In genomic region chr3:31790342-31790970, GRCm38 (mm10) we compare ENCODE assay signal across 10 mouse cellular contexts.
DNase-seq lines count a peak whose midpoint lies in the region; ATAC-seq and TF ChIP-seq lines count a peak whose summit lies in the region.
"Had no signal": no experiment of that assay in that cellular context is flagged by ENCODE, and none has a peak within 500 bp of the region (broad histone marks: within the 10 kb centered on the region; RNA-seq: fewer than 3 reads in every experiment).

No protein-coding gene starts in this region.

- TF ChIP-seq CTCF in gastrocnemius, adult 2 months (IDR thresholded peaks at IDR 0.05), result peak; percentile 58
- peak in 2 of 3 experiments; percentile 29 to 61; a peak in 3 of 6 replicates for TF ChIP-seq CTCF in MEL (IDR thresholded peaks at IDR 0.05 in 2 of 3, conservative IDR thresholded peaks at IDR 0.05 in 1 of 3; ENCODE audit: control insufficient read depth in 1 of 3, insufficient read depth in 1 of 3, low read depth in 2 of 3, low read length in 3 of 3, poor library complexity in 1 of 3, severe bottlenecking in 1 of 3)

- peak; percentile 70 for TF ChIP-seq RAD21 in MEL (IDR thresholded peaks at IDR 0.05; ENCODE audit: low read depth, low read length)

- H3K79me2 ChIP-seq in MEL (ENCODE audit: control insufficient read depth, insufficient read depth, low read length, poor library complexity), result no peaks in the 10 kb centered on the region

- intact Hi-C loops in gastrocnemius, adult 2 months (cut with DNase I), result loop anchor here (10.0 kb wide), 1 partner anchor 524 kb away; no protein-coding TSS in a partner anchor
- intact Hi-C loops in left cerebral cortex, postnatal 25 days (cut with DNase I), result loop anchor here (1.0 to 5.0 kb wide), 2 partner anchors 398 to 717 kb away; no protein-coding TSS in a partner anchor

- no peaks in the 10 kb centered on the region; a peak in 1 of 4 replicates for H3K27me3 ChIP-seq in MEL (ENCODE audit: control insufficient read depth in 1 of 2, insufficient read depth in 2 of 2, low read length in 2 of 2)
- no peaks in the 10 kb centered on the region for H3K27me3 ChIP-seq in hindbrain, embryonic 14.5 days (ENCODE audit: control insufficient read depth, insufficient read depth, low read length)
- no peaks in the 10 kb centered on the region for H3K27me3 ChIP-seq in neural tube, embryonic 13.5 days
- H3K27me3 ChIP-seq: heart, embryonic 15.5 days had no signal

- peak; percentile 82 for ATAC-seq in hindbrain, embryonic 14.5 days (ENCODE audit: low FRiP score)
- peak; percentile 87 for ATAC-seq in neural tube, embryonic 13.5 days (ENCODE audit: low read depth)
- no peak for ATAC-seq in inflammation-experienced regulatory T-cells, adult 6 months

- H3K4me2 ChIP-seq in hindbrain, embryonic 14.5 days (replicated peaks), result no peak overlapping the region
- no peak overlapping the region for H3K4me2 ChIP-seq in neural tube, embryonic 13.5 days
- H3K4me2 ChIP-seq: heart, embryonic 15.5 days had no signal

- DNase-seq in gastrocnemius, adult 2 months, result no peak
- DNase-seq in gastrocnemius, postnatal 4 days (ENCODE audit: low spot score in 2 of 2), result no peak
- peak; percentile 40 for DNase-seq in MEL (ENCODE audit: low read depth, low spot score)
- DNase-seq in embryo, embryonic 10 days (ENCODE audit: low spot score), result peak; percentile 64
- DNase-seq in hindbrain, embryonic 14.5 days (ENCODE audit: low spot score), result peak; percentile 90
- DNase-seq in left cerebral cortex, postnatal 25 days (ENCODE audit: low spot score in 2 of 2), result peak; percentile 42 to 72

- H3K4me1 ChIP-seq in MEL (ENCODE audit: control insufficient read depth in 1 of 2, insufficient read depth in 2 of 2, low read length in 2 of 2), result no peaks in the 10 kb centered on the region
- H3K4me1 ChIP-seq in hindbrain, embryonic 14.5 days (replicated peaks; ENCODE audit: control insufficient read depth, insufficient read depth, low read length), result no peaks in the 10 kb centered on the region
- no peaks in the 10 kb centered on the region for H3K4me1 ChIP-seq in neural tube, embryonic 13.5 days (replicated peaks)
- H3K4me1 ChIP-seq: heart, embryonic 15.5 days had no signal

- H3K4me3 ChIP-seq in gastrocnemius, adult 2 months, result no peak overlapping the region
- no peak overlapping the region for H3K4me3 ChIP-seq in MEL (ENCODE audit: control insufficient read depth in 1 of 2, insufficient read depth in 1 of 2, low read depth in 2 of 2, low read length in 2 of 2)
- H3K4me3 ChIP-seq in hindbrain, embryonic 14.5 days (replicated peaks; ENCODE audit: low read length), result no peak overlapping the region
- H3K4me3 ChIP-seq in neural tube, embryonic 13.5 days, result no peak overlapping the region
- H3K4me3 ChIP-seq: heart, embryonic 15.5 days had no signal

- no peaks in the 10 kb centered on the region for H3K9me3 ChIP-seq in MEL (replicated peaks; ENCODE audit: insufficient read depth, low read length)
- H3K9me3 ChIP-seq in hindbrain, embryonic 14.5 days (ENCODE audit: control insufficient read depth, low read length), result no peaks in the 10 kb centered on the region
- H3K9me3 ChIP-seq in neural tube, embryonic 13.5 days, result no peaks in the 10 kb centered on the region
- H3K9me3 ChIP-seq: G1E; heart, embryonic 15.5 days had no signal

- H3K27ac ChIP-seq in gastrocnemius, adult 2 months, result no peak overlapping the region
- H3K27ac ChIP-seq in MEL (ENCODE audit: control insufficient read depth, low read depth, low read length), result no peak overlapping the region
- no peak overlapping the region for H3K27ac ChIP-seq in hindbrain, embryonic 14.5 days
- no peak overlapping the region for H3K27ac ChIP-seq in neural tube, embryonic 13.5 days (replicated peaks)
- H3K27ac ChIP-seq: heart, embryonic 15.5 days had no signal

- no peak for TF ChIP-seq POLR2A in MEL (IDR thresholded peaks at IDR 0.05; ENCODE audit: control insufficient read depth in 1 of 2, insufficient read depth in 1 of 2, low read depth in 1 of 2, low read length in 2 of 2, poor library complexity in 1 of 2)

- no peak for TF ChIP-seq EP300 in MEL (IDR thresholded peaks at IDR 0.05; ENCODE audit: low read depth in 1 of 2, low read length in 2 of 2)

- 24% methylated on average over 4 of the region's 4 CpGs for WGBS in hindbrain, embryonic 14.5 days
- 46% methylated on average over 4 of the region's 4 CpGs for WGBS in neural tube, embryonic 13.5 days

- H3K9ac ChIP-seq in MEL (ENCODE audit: control insufficient read depth, low read depth, low read length, poor library complexity, severe bottlenecking), result no peak overlapping the region
- H3K9ac ChIP-seq in hindbrain, embryonic 14.5 days, result no peak overlapping the region
- H3K9ac ChIP-seq in neural tube, embryonic 13.5 days, result no peak overlapping the region
- H3K9ac ChIP-seq: heart, embryonic 15.5 days had no signal

- H3K36me3 ChIP-seq in MEL (ENCODE audit: control insufficient read depth in 1 of 2, insufficient read depth in 2 of 2, low read length in 2 of 2), result no peaks in the 10 kb centered on the region
- H3K36me3 ChIP-seq in hindbrain, embryonic 14.5 days (replicated peaks; ENCODE audit: control insufficient read depth, insufficient read depth), result no peaks in the 10 kb centered on the region
- no peaks in the 10 kb centered on the region for H3K36me3 ChIP-seq in neural tube, embryonic 13.5 days
- H3K36me3 ChIP-seq: G1E; heart, embryonic 15.5 days had no signal

TF ChIP-seq in MEL, 35 proteins besides CTCF, POLR2A, EP300 and RAD21:
- TF ChIP-seq ZKSCAN1 (IDR thresholded peaks at IDR 0.05; ENCODE audit: low read depth, low read length) (no peak), E2F4 (IDR thresholded peaks at IDR 0.05; ENCODE audit: borderline replicate concordance, low read depth, low read length) (no peak), UBTF (IDR thresholded peaks at IDR 0.05; ENCODE audit: borderline replicate concordance, insufficient read depth, low read depth, low read length) (no peak), SMC3 (IDR thresholded peaks at IDR 0.05; ENCODE audit: low read depth, low read length) (peak; percentile 46), MXI1 (IDR thresholded peaks at IDR 0.05; ENCODE audit: low read depth, low read length) (no peak), ZC3H11A (IDR thresholded peaks at IDR 0.05; ENCODE audit: low read depth, low read length) (peak; percentile 42; the same call in 1 of the 2 replicates), MYB (IDR thresholded peaks at IDR 0.05; ENCODE audit: low read depth, low read length) (no peak), POLR2AphosphoS2 (IDR thresholded peaks at IDR 0.05; ENCODE audit: low read length) (no peak), NELFE (IDR thresholded peaks at IDR 0.05; ENCODE audit: low read depth, low read length) (no peak)

Comparison
In these comparisons a context has a peak if more than half of its experiments do, and no peak if none do; other contexts are left out.
1. DNase-seq: peak in MEL (single experiment), embryo, embryonic 10 days (single experiment), hindbrain, embryonic 14.5 days (single experiment) and left cerebral cortex, postnatal 25 days (2 of 2); none in gastrocnemius, adult 2 months (single experiment) and gastrocnemius, postnatal 4 days (0 of 2).